Mouse (Mus musculus): ENCODE data around the gene Leng1.

DNA sequence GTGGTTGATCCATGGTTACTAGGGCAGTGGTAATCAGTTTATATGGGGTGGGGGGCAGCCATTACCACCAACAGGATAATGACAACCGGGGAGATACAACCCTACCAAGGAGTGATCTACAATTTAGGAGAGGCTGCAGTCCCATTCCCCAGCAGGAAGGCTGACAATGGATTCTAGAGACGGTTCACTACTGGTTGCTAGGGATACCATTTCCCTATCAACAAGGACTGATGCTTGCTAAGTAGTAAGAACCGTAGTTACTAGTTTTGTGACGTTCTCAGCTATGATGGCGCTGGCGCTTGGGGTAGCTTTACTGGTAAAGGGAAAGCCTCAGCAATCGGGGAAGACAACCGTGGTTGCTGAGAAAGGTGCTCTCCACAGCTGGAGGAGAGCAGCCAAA is 19.1 kb upstream of the Leng1 start:
- no peak for TF ChIP-seq CTCF (IDR thresholded peaks at IDR 0.05; ENCODE audit: control insufficient read depth, insufficient read depth, insufficient read length)
- no peak for TF ChIP-seq USF1 (IDR thresholded peaks at IDR 0.05; ENCODE audit: low read depth)

Measured in C2C12 (cell line).